Mouse (Mus musculus) mesoderm, embryonic 11.5 days (tissue): ENCODE results near the gene Olfr750.
A peak's percentile ranks its signal among the peaks of the same experiment; 100 is the strongest.

Experiments
- DNase-seq: peaks from one replicate; pipeline ENCODE4 v3.0.0-alpha.2; 2012; ENCODE audit warnings: low read depth, low spot score

The Olfr750 gene

GRCm38 (mm10) chr14:51088166-51088969 lies 14.1 kb upstream of the Olfr750 start:
- peak; percentile 85 for DNase-seq

- DNase-seq: peak; percentile 36
These were observed 13.5 kb upstream of the Olfr750 start for GRCm38 (mm10) chr14:51087762-51088161.

GRCm38 (mm10) chr14:51085911-51086310 lies 11.7 kb upstream of the Olfr750 start:
- no peak for DNase-seq

GRCm38 (mm10) chr14:51085086-51085485 lies 10.9 kb upstream of the Olfr750 start:
- no peak for DNase-seq

GRCm38 (mm10) chr14:51083805-51084204 lies 9.6 kb upstream of the Olfr750 start:
- DNase-seq: no peak

GRCm38 (mm10) chr14:51082599-51083581 lies 8.7 kb upstream of the Olfr750 start:
- DNase-seq: peak; percentile 75

- DNase-seq: no peak
These were observed 6.8 kb upstream of the Olfr750 start for GRCm38 (mm10) chr14:51081035-51081434.

- no peak for DNase-seq
These were observed 4.9 kb upstream of the Olfr750 start for GRCm38 (mm10) chr14:51079180-51079579.

GRCm38 (mm10) chr14:51069617-51070016 lies 4.6 kb downstream of the Olfr750 start:
- DNase-seq: peak; percentile 55

GRCm38 (mm10) chr14:51068956-51069355 lies 5.3 kb downstream of the Olfr750 start:
- DNase-seq: no peak

GRCm38 (mm10) chr14:51060761-51061160 lies 13.5 kb downstream of the Olfr750 start:
- DNase-seq: no peak

GRCm38 (mm10) chr14:51057401-51057831 lies 16.8 kb downstream of the Olfr750 start, which contains the start of gene Rnase12:
Rnase12 (minus strand) TSS chr14:51057661.
- no peak for DNase-seq

- peak; percentile 33 for DNase-seq
These were observed 19.7 kb downstream of the Olfr750 start for GRCm38 (mm10) chr14:51054243-51055237.

GRCm38 (mm10) chr14:51053176-51053575 lies 21.1 kb downstream of the Olfr750 start:
- no peak for DNase-seq

- DNase-seq: no peak
These were observed 22.3 kb downstream of the Olfr750 start for GRCm38 (mm10) chr14:51051941-51052340.

- DNase-seq: no peak
These were observed 24.2 kb downstream of the Olfr750 start, which contains the start of gene Rnase11 for GRCm38 (mm10) chr14:51050063-51050462. Rnase11 (minus strand) TSS chr14:51050163.

GRCm38 (mm10) chr14:51047846-51048245 lies 26.4 kb downstream of the Olfr750 start:
- no peak for DNase-seq

- DNase-seq: no peak
These were observed 32.5 kb downstream of the Olfr750 start, which contains the start of gene Rnase9 for GRCm38 (mm10) chr14:51041769-51042168. Rnase9 (minus strand) TSS chr14:51041869.

GRCm38 (mm10) chr14:51036214-51036613 lies 38.0 kb downstream of the Olfr750 start:
- DNase-seq: no peak

- no peak for DNase-seq
These were observed 39.0 kb downstream of the Olfr750 start for GRCm38 (mm10) chr14:51035206-51035605.
